Mouse (Mus musculus): ENCODE measurements at regions not wholly inside any gene's neighbourhood (a gene's known extent, or its start where the extent isn't known, plus 50 kb on each side); places are given as distances from the start of the nearest gene placed in this dataset.

DNA sequence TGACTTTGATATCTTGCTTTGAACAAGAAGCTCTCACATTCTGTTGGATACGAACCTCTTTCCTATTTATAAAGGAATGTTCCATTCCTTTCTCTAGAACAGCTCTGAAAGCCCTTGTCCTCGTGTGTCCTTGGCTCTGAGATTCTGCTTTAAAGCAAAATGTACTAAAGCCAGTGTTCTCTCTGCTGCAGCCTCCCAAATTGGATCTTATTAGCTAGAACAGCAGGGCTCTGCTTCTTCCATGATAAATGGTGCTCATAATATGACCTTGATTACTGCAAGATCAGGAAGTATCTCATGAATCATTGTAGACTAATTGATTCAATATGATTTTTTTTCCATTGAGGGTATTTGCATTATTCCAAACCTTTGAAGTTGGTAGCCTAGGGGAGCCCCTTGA, 220.5 kb upstream of the Gm15217 start:
- CTCF ChIA-PET: interaction anchor here in 1 of 4 experiments (1.2 kb wide), 1 partner anchor 10 kb away, joined by 3 read pairs; no protein-coding TSS in a partner anchor
- POLR2A ChIA-PET: no interaction called here

DNA sequence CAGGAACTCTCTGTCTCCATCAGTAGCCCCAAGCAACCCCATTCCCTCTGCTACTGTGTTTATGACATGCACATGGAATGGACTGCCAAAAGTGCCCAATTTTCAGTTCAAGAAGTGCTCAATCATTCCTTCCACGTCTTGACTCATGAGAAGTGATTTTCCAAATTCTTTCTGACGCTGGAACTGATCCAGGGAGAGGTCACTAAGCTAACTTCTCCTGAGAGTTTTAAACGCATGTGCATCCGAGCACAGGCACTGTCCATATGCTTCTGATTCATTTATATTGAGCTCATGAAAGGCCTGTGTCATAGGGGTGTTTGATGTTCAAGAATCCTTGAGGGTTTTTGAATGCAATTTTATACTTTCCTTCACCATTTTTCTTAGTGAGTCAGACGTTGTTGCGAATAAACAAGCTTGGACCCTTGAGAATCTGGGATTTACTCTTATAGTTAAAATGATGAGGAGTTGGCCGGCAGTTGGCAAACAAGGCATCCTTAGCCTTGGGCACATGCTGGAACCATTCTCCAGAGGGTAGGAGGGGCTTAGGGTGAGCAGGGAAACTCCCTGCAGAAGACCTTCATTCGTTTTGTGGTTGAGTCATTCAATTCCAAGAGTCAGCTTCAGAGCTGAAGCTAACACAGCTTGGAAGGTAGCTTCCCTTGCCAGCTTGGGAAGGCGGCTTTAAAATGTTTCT, 206.9 kb upstream of the Gm15217 start:
- ChIA-PET CTCF (no interaction called here), POLR2A (no interaction called here)

DNA sequence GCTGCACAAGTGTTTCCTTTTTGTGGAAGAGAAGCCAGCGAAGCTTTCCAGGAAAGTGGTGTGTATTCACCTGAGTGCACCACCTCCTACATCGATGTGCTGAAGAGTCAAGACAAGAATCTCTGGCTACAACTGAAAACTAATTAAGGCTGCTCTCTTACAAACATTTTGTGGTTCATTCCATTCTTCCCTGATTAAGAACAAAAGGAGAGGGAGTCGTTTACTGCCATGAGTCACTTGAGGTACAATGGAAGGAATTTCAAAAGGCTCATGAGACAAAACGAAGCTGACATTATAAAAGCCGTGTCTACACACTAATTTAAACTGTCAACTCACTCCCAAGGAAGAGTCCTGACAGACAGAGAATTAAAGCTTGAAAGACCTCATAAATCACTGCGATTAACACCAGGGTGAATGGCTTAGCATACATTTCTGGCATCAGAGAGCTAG, 206.3 kb upstream of the Gm15217 start:
- ChIA-PET POLR2A (no interaction called here), CTCF (no interaction called here)

DNA sequence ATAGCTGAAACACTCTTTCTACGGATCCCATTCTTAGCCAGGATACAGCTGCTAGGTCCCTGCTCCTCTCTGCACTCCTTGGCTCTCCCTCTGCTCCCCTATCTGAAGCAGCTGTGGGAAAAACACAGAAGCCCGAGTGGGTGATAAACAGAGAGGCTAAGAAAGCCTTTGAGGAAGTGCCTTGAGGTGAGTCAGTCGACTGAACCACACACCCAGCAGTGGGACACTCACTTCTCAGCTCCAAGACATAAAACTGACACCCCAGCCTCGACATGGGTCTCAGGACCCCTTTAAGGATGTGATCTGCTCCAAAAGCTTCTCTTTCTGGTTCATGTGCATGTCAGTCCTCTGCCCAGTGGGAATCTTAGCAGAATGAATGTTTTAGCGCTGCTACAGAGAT, 204.8 kb upstream of the Gm15217 start:
- POLR2A ChIA-PET: no interaction called here

DNA sequence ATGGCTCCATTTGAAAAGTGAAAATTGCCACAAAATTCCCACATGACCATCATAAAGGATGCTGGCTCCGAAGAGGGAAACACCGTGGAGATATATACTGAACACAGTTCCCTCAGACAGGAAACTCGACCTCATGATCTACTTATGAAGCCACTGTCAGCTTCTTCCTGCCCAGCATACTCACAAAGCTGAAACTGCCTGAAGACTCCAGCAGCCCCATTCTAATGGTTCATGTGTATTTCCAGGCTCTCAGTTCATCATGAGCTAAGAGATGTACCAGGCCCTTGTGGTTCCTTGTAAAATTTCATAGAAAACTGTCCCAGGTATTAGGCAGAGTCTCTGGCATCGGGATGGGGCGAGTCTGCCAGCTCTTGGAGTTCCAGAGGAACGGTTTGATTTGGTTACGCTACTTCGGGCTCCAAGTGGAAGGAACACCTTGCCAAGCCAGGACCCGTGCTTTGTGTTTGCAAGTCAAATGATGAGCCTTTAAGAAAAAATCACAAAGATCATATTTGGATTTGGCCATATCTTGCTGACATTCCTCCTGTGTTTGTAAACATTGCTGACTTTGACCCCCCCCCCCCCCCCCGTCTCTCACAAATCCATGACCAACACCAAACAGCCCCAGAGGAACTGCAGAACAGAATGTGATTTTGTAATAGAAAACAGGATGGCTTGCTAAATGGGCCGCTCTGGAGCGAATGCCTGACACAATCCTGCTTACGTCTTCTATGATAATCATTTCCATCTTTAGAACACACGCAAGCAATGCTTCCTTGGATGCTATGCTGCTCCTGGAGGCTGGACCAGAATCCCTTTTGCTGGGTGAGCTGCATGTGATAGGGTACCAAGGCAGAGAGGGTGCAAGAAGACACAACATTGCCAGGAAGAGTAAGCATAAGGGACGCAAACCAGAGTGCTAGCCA, 203.7 kb upstream of the Gm15217 start:
- CTCF ChIA-PET: no interaction called here

More for the DNA sequence above, 204.8 kb upstream of the Gm15217 start:
- CTCF ChIA-PET: no interaction called here

DNA sequence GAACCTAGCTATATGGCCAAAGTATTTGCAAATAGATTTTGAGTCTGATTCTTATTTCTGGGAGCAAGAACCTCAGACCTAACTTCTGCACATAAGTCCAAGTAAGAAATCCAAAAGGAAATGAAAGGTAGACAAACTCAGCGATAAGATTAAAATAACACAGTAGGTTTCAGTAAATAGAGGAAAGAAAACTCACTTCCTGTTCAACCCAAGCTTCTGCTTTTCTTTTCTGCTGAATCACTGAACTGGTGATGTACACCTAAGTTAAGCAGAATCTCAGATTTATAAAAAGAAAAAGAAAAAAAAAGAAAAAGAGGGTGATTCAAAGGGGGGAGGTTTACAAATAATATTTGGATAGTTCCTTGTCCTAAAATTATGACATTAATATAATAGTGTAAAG, 200.2 kb upstream of the Gm15217 start:
- ChIA-PET POLR2A (no interaction called here), CTCF (no interaction called here)

More for the DNA sequence above, 203.7 kb upstream of the Gm15217 start:
- POLR2A ChIA-PET: no interaction called here

DNA sequence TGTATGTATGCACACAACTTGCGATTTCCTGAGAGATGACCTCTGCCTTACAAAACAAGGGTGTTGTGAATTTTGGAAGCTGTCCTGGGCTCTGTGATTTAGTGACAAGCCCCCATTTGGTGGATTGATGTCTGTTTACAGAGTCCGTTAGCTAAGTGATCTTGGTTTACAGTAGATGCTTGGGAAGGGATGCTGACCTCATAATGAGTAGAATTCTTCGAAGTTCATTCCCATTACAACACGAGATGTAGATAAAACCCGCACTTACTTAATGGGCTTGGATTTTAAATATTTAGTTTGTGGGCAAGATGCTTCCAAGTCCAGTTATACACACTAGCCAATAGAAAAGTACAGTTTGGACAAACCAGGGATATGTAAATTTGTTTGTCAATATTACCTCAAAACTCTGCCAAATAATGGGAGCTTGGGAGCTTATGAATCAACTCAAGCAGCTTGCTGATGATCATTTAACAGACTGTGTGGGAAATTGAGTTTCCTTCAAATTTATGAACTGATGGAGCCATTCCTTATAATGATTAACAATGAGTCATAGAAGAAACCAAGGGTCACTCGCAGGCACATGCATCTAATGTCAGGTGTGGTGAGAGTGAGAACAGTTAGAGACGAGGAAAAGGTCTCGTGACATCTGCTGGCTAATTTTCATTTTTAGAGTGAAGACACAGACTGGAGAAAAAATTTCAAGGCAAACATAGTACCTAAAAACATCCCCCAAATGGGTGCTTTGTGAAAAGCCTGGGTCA, 187.4 kb upstream of the Gm15217 start:
- POLR2A ChIA-PET: no interaction called here
- CTCF ChIA-PET: no interaction called here

DNA sequence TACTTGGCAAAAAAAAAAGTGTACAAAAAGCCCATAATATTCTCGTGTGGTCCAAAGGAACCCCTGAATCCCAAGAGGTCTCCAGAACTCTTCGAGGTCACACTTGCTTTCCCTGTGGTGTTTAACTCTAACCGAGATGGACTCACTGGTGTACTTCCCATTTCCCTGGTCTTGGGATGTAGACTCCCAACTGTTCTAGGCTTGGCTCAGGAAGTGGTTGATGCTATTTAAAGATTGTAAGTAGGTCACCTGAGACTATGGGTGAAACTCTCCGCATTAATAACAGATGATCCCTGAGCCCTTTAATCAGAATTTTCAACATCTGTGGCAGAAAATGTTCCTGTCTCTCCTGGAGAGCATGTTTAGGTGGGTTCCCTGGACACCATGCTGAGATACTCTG, 185.6 kb upstream of the Gm15217 start:
- CTCF ChIA-PET: interaction anchor here in 1 of 4 experiments (0.7 kb wide), 1 partner anchor 41 kb away, joined by 3 read pairs; no protein-coding TSS in a partner anchor
- POLR2A ChIA-PET: no interaction called here

DNA sequence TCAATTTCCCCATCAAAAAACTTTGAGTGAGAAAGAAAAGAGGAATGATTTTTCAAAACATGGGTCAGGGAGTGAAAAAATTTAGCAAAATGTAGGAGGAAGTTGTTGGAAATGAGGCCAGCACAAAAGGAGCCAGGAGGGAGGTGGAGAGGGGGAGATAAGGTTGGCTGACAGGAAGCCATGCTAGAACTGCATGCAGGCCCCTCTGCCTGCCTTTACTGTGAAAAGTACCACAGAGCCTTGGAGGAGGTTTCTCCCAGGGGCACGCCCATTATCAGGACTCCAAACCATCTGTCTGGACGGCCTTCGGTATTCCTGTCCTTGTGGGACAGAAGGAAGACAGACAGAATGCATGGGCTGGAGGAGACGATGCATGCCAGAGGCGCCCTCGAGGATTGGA, 183.3 kb upstream of the Gm15217 start:
- CTCF ChIA-PET: no interaction called here
- POLR2A ChIA-PET: no interaction called here

DNA sequence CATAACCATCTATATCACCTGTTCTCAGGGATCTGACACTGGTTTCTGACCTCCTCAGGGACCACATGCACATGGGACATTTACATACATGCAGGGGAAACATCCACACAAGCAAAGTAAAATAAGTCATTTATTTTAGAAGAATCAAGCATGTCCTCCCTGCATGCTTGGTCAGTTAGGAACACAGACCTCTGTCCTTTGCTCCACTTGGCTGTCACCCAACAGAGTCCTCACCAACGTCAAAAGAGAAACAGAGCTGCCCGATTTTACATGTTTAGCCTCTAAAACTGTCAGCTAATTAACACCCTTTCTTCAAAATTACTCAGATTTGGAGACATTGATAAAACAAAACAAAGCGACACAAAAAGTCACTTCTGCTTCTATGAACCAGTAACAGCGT, 176.4 kb upstream of the Gm15217 start:
- ChIA-PET POLR2A (no interaction called here), CTCF (interaction anchor here in 1 of 4 experiments (0.6 kb wide), 1 partner anchor 324 kb away, joined by 4 read pairs; no protein-coding TSS in a partner anchor)

DNA sequence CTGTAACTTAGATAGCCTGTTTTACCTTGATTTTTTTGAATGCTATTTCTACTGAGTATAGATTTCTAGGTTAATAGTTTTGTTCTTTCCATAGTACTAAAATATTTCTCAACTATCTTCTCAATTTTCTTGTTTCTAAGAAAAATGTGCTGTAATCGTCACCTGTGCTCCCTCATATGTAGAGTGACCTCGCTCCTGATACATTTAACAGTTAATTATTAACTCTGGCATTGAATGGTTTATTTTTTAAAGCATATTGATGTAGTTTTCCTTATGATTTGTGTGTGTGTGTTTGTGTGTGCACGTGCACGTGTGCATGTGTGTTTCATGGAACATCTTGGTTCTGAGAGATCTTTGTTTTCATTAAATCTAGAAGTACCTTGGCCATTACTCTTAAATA, 158.7 kb upstream of the Gm15217 start:
- ChIA-PET POLR2A (no interaction called here), CTCF (no interaction called here)

DNA sequence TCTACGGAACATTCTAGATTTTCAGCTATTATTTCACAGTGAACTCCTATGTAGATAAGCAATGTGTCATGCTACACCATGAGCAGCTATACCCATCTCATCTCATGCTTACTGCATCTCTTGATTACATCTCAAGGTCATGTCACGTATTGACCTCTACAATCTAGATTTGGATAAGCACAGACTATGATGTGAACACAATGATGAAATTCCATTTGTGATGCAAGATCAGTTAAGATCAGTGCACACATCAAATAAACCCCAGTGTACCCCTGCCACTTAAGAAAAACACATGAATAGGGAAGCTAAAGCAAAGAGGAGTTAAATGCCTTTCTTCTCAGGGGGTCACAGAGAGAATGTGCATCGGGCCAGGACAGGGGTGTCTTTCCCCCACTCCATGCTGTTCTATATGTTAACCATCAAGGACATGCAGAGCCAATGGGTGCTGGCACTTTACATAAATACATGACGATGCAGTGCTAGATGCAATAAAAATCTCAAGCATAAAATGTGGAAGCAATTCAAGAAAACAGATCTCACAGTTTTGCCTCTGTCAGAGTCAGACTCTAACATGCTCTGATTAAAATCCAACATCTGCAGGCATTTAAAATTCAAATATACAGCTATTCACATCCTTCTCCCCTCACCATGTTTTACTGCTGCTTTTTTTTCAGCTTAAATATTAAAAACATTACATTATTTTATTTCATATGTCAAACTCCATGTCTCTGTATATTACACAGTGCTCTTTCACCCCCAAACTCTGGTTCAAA, 157.1 kb upstream of the Gm15217 start:
- ChIA-PET POLR2A (no interaction called here), CTCF (interaction anchor here in 1 of 4 experiments (0.6 kb wide), 1 partner anchor 197 kb away, joined by 3 read pairs; no protein-coding TSS in a partner anchor)

DNA sequence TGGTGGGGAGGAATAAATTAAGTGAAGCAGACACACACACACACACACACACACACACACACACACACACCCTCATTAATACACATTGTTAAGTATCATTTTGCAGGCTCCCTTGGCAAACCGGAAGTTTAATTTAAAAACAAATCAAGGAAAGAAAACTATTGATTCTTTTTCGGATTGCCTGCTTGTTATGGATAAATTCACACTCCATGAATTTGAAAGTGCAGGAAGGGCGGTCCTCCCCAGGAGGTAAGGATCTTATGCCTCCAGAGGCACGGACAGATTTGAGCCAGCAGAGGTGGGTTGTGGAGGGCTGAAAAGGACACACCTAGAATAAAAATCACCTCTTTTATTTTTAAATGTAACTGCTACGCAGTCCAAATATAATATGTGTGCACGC, 156.2 kb upstream of the Gm15217 start:
- CTCF ChIA-PET: interaction anchor here in 1 of 4 experiments (0.6 kb wide), 1 partner anchor 196 kb away, joined by 3 read pairs; no protein-coding TSS in a partner anchor
- POLR2A ChIA-PET: no interaction called here

DNA sequence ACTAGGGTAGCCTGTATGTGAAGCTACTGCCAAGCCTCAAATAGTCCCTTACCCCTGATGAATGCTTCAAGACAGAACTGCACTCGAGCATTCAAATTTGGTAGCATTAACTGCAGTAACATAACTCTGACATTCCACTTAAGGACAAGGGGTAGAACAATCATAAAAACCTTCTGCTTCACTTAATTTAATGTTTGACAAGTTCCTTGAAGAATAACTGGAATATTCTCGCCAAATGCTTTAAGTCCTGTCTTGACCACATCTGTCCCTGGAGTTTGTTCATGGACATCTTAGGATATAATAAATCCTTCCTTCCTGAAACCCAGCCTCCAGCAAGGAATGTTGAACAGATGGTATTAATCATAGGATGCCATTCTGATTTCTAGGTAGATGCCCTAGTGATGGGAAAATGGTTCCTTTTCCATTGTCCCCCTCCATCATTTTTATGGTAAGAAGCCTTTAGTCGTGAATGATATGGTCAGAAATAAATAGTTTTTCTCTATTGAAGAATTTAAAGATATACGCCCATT, 154.7 kb upstream of the Gm15217 start:
- POLR2A ChIA-PET: interaction anchor here in 1 of 4 experiments (0.6 to 0.7 kb wide), 2 partner anchors 15 to 254 kb away, joined by 3 read pairs; no protein-coding TSS in a partner anchor
- CTCF ChIA-PET: interaction anchor here in 1 of 4 experiments (0.6 kb wide), 1 partner anchor 167 kb away, joined by 4 read pairs; no protein-coding TSS in a partner anchor

DNA sequence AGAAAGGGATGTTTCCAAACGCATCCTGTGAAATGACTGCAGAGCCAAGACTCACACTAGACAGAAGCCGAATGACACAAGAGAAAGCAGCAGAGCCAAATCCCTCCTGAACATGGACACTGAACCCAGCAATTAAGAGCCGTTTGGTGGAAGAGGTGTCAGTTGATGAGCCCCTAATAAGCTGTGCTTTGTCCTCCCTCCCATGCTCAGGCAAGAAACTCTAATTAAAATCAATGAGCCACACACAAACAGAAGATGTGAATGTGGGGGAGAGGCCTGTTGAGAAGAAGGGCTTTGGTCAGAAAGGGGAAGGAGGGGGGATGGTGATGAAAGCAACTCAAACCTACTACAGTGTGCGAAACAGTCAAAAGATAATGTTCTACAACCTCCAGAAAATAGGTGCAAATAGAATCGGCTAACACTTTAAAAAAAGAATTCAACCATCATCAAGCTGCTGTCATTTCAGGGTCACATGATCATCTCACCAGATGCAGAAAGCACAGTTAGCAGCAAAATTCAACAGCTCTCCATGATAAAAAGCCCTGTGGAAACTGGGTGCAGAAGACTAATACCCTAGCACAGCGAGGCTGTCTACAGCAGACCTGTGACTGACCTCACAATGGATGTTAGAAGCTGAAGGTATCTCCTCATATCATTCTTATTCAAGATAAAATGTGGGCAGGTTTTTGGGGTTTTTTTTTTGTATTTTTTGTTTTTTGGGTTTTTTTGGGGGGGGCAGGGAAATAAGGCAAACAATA, 153.2 kb upstream of the Gm15217 start:
- CTCF ChIA-PET: no interaction called here
- POLR2A ChIA-PET: no interaction called here

DNA sequence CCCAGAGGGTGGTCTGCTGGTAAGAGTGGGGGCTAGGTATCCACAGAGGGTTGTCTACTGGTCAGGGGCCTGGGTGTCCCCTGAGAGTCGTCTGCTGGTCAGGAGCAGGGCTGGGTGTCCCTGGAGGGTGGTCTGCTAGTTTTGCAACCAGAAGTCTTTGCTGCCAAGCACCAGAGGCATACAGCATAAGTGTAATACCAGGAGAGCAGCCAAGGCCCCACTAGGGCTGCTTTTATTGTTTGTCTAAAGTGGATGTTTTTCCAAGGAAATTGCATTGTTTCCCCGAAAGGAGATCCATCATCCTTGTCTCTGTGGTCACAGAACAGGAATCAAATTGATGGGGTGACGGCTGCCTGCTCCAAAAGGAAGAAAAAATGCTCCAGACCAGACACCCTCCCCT, 145.2 kb upstream of the Gm15217 start:
- CTCF ChIA-PET: no interaction called here
- POLR2A ChIA-PET: no interaction called here

DNA sequence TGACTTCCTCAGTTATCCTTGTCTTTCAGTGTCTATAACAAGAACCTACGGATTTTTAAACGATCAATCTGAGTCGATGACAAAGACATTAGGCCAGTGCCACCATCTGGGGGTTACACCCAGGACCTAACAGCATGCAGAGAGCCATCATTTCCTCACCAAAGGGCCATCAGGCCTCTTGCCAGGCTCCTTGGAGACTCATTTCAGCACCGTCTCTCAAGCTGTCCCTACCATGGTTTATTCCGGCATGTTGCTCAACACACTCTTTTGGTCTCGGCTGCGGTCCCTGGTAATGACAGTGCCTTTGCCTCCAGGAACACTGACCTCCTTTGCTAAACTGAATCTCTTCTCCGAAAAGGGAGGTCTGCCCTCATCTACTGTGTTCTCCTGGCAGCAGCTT, 144.4 kb upstream of the Gm15217 start:
- CTCF ChIA-PET: no interaction called here
- POLR2A ChIA-PET: no interaction called here

DNA sequence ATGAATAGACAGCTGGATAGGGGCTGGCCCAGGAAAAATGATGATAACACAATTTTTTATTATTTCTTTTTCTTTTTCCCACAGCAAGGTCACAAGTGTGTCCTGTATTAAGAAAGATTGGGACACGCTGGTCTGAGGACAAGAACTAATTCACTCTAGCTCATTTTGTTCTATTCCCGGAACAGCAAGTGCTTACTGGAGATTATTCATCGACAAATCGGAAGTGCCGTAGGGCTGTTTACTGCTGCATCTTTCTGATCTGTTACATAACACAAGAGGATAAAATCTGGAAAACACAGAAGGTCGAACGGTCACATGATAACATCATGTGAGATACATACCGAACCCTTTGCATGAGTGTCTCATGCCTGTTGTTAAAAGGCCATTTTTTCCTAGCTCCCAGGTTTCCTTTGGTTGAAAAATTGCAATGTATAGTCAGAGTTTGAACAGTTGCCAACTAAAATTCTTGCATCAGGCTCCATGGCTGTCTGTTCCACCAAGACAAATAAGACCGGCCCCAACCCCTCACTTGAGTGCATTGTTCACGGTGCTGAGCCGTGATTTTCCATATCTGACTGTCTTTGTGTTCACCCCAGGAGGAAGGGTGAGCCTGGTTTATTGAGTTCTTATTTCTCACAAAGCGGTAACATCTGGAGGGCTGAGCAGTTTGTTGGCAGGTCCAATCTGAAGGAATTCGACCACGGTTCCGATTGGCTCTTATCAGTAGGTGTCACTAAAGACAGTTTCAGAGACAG, 139.0 kb upstream of the Gm15217 start:
- CTCF ChIA-PET: no interaction called here
- POLR2A ChIA-PET: interaction anchor here in 1 of 4 experiments (0.7 kb wide), 1 partner anchor 16 kb away, joined by 3 read pairs; no protein-coding TSS in a partner anchor
